Comparison of ENCODE assay signal across 17 mouse cellular contexts in genomic region chr7:109309506-109309905, GRCm38 (mm10).
"Had no signal": no experiment of that assay in that cellular context is flagged by ENCODE, and none has a peak within 500 bp of the region (broad histone marks: within the 10 kb centered on the region; RNA-seq: fewer than 3 reads in every experiment).

No protein-coding gene starts in this region.

- H3K27ac ChIP-seq: lung, embryonic 15.5 days; macrophage; midbrain, embryonic 12.5 days; midbrain, embryonic 15.5 days; neural tube, embryonic 12.5 days; stomach, embryonic 15.5 days; stomach, postnatal 0 days had no signal

- DNase-seq: liver, postnatal 0 days; lung, adult 2 months; lung, postnatal 14 days; lung, postnatal 36 days; right cerebral cortex, postnatal 14 days; thymus, adult 2 months; thymus, postnatal 25 days; thymus, postnatal 4 days had no signal

- H3K36me3 ChIP-seq: lung, embryonic 15.5 days; midbrain, embryonic 12.5 days; midbrain, embryonic 15.5 days; neural tube, embryonic 12.5 days; stomach, embryonic 15.5 days had no signal

- H3K4me2 ChIP-seq: lung, embryonic 15.5 days; midbrain, embryonic 12.5 days; midbrain, embryonic 15.5 days; neural tube, embryonic 12.5 days; stomach, embryonic 15.5 days had no signal

- H3K4me1 ChIP-seq: lung, embryonic 15.5 days; megakaryocyte, embryonic 14.5 days; midbrain, embryonic 12.5 days; midbrain, embryonic 15.5 days; neural tube, embryonic 12.5 days; stomach, embryonic 15.5 days had no signal

- ATAC-seq: liver, postnatal 0 days; lung, postnatal 0 days; midbrain, embryonic 15.5 days had no signal

- H3K9me3 ChIP-seq: lung, embryonic 15.5 days; megakaryocyte, embryonic 14.5 days; midbrain, embryonic 12.5 days; midbrain, embryonic 15.5 days; neural tube, embryonic 12.5 days; stomach, embryonic 15.5 days had no signal

- H3K9ac ChIP-seq: liver, postnatal 0 days; lung, embryonic 15.5 days; midbrain, embryonic 12.5 days; midbrain, embryonic 15.5 days; neural tube, embryonic 12.5 days; stomach, embryonic 15.5 days had no signal

- H3K27me3 ChIP-seq: lung, embryonic 15.5 days; megakaryocyte, embryonic 14.5 days; midbrain, embryonic 12.5 days; midbrain, embryonic 15.5 days; neural tube, embryonic 12.5 days; stomach, embryonic 15.5 days had no signal

- H3K4me3 ChIP-seq: lung, embryonic 15.5 days; megakaryocyte, embryonic 14.5 days; midbrain, embryonic 12.5 days; midbrain, embryonic 15.5 days; neural tube, embryonic 12.5 days; stomach, embryonic 15.5 days had no signal
